Mouse (Mus musculus) ES-E14 (cell line): ENCODE measurements around the gene Rab26. TPM values are rescaled to one million over a fixed set of nuclear protein-coding genes. Genes with fewer than 3 reads are reported as not detected.

Source experiments
- DNase-seq: peaks from one replicate; pipeline ENCODE4 v3.0.0-alpha.2; 2013; ENCODE audit warnings: low read depth, low spot score
- H3K27ac ChIP-seq: 2 replicates; pipeline ENCODE4 v1.5.1; 2012; ENCODE audit warnings: low read depth, mild to moderate bottlenecking, low read length, moderate library complexity, mixed read lengths; ENCODE audit not compliant: poor library complexity, insufficient read depth, severe bottlenecking
- H3K36me3 ChIP-seq: 2 replicates; pipeline ENCODE4 v1.6.1; 2012; ENCODE audit warnings: mild to moderate bottlenecking, low read length, moderate library complexity, mixed read lengths; ENCODE audit not compliant: control insufficient read depth, poor library complexity, insufficient read depth, severe bottlenecking
- H3K4me1 ChIP-seq, 2 experiments: fragments of 150-350 bp in 1 of 2; sonication (generic) in 1 of 2; 2 replicates each; pipeline ENCODE4 v1.6.1; 2012; ENCODE audit warnings: low read length in 2 of 2, mild to moderate bottlenecking in 1 of 2, mixed read lengths in 1 of 2; ENCODE audit not compliant: control insufficient read depth in 2 of 2, insufficient read depth in 2 of 2, poor library complexity in 1 of 2
- H3K4me3 ChIP-seq, 2 experiments: fragments of 150-350 bp in 1 of 2; sonication (generic) in 1 of 2; 2 replicates each; pipeline ENCODE4 v1.5.1; 2012; ENCODE audit warnings: low read length in 2 of 2, low read depth in 1 of 2, mild to moderate bottlenecking in 1 of 2, mixed read lengths in 1 of 2; ENCODE audit not compliant: insufficient read depth in 1 of 2, poor library complexity in 1 of 2, severe bottlenecking in 1 of 2
- H3K9ac ChIP-seq: 2 replicates; pipeline ENCODE4 v1.6.1; 2012; ENCODE audit warnings: low read depth, mild to moderate bottlenecking, low read length, mixed read lengths; ENCODE audit not compliant: poor library complexity, insufficient read depth, severe bottlenecking
- H3K9me3 ChIP-seq: fragments of 150-350 bp; sonication (generic); 2 replicates; pipeline ENCODE4 v1.6.1; 2012; ENCODE audit warnings: low read depth, mild to moderate bottlenecking, low read length; ENCODE audit not compliant: control insufficient read depth, insufficient read depth
- CHD2 ChIP-seq: IDR thresholded peaks from 2 replicates; pipeline ENCODE4 v1.6.1; 2014; ENCODE audit warnings: mild to moderate bottlenecking, low read depth, low read length, inconsistent platforms
- HCFC1 ChIP-seq: IDR thresholded peaks from 2 replicates; pipeline ENCODE4 v1.6.1; 2012; ENCODE audit warnings: low read length, inconsistent platforms, borderline replicate concordance; ENCODE audit not compliant: insufficient read depth
- MAFK ChIP-seq: IDR thresholded peaks from 2 replicates; pipeline ENCODE4 v1.6.1; 2014; ENCODE audit warnings: mild to moderate bottlenecking, low read depth, low read length, inconsistent platforms; ENCODE audit not compliant: insufficient read depth
- ZC3H11A ChIP-seq: IDR thresholded peaks from 2 replicates; pipeline ENCODE4 v1.6.1; 2012; ENCODE audit warnings: low read depth, mild to moderate bottlenecking, inconsistent platforms, low read length, borderline replicate concordance
- ZNF384 ChIP-seq: IDR thresholded peaks from 2 replicates; pipeline ENCODE4 v1.6.1; 2012; ENCODE audit warnings: low read depth, low read length, inconsistent platforms
- in situ Hi-C, 2 experiments: fragments of 600-800 bp; cut with MboI; formaldehyde crosslinking; loops; one replicate each; pipeline ENCODE4 v1.15.1; 2025; ENCODE audit warnings: low sequenced_read_pairs in 2 of 2, inconsistent platforms in 1 of 2; ENCODE audit not compliant: unreplicated experiment in 2 of 2
- total RNA-seq: library from RNA; depleted of rRNA; stranded (reverse); fragments of 300-350 nt; gene quantifications from 2 replicates; pipeline ENCODE4 v1.2.3, GENCODE M21; 2012

Gene Rab26
- total RNA-seq, 1 experiment: 2.8 TPM

DNA sequence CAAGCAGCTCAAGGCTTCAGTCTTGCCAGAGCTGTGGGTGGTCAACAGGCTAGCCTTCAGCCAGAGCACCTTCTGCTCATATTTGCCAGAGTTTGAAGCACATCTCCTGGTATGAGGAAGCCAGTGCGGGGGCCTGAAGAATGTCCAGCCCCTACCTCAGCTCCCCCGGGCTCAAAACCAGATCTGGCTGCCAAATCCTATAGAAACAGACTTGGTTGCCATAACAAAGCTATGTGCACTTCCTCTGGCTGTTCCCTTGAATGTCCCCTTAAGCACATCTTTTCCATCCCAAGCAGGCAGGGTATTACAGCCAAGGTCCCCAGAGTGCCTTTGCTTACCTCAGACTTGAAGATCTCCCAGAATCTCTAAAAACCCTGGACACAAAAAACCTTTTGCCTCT is 9.3 kb downstream of the Rab26 start:
- Histone ChIP-seq H3K4me1 (0 out of 4 replicates have a peak, but pooled peaks cover 0 to 2% of the 10 kb centered on the region in 2 experiments), H3K27ac (no peak overlapping the region), H3K36me3 (peaks cover 18% of the 10 kb centered on the region)

DNA sequence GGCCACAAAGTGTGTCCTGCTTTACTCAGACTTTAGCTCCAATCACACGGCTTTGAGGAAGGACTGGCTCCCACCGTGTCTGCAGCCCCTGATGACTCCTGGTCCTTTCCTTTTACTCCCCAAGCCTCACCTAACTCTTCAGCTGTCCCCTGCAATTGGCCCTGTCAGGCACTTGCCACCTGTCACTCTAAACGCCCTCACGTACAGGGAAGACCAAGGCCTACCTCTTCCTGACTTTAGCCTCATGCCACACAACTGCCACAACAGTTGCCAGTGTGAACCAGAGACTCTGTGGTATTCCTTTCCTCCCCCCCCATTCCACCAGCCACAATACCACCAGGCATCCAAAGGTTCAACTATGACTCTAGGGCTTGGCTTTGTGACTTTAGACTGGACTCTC is 13.6 kb downstream of the Rab26 start:
- in situ Hi-C loops: no loop called here
- no peak overlapping the region for H3K27ac ChIP-seq
- H3K9me3 ChIP-seq: no peaks in the 10 kb centered on the region
- H3K4me1 ChIP-seq: no peaks in the 10 kb centered on the region; a peak in 1 of 4 replicates
- peaks cover 25% of the 10 kb centered on the region for H3K36me3 ChIP-seq
- TF ChIP-seq MAFK: no peak
- TF ChIP-seq CHD2: no peak
- TF ChIP-seq HCFC1: no peak
- TF ChIP-seq ZNF384: no peak
- TF ChIP-seq ZC3H11A: no peak
- no peak for DNase-seq
- H3K9ac ChIP-seq: no peak overlapping the region
- no peak overlapping the region for H3K4me3 ChIP-seq

More for the DNA sequence above, 9.3 kb downstream of the Rab26 start:
- no peak overlapping the region for H3K4me3 ChIP-seq
- no peaks in the 10 kb centered on the region for H3K9me3 ChIP-seq
- no peak for TF ChIP-seq ZC3H11A
- no peak for TF ChIP-seq MAFK
- no peak for TF ChIP-seq HCFC1
- TF ChIP-seq CHD2: no peak
- TF ChIP-seq ZNF384: no peak
- in situ Hi-C loops: no loop called here
- no peak for DNase-seq
- no peak overlapping the region for H3K9ac ChIP-seq

DNA sequence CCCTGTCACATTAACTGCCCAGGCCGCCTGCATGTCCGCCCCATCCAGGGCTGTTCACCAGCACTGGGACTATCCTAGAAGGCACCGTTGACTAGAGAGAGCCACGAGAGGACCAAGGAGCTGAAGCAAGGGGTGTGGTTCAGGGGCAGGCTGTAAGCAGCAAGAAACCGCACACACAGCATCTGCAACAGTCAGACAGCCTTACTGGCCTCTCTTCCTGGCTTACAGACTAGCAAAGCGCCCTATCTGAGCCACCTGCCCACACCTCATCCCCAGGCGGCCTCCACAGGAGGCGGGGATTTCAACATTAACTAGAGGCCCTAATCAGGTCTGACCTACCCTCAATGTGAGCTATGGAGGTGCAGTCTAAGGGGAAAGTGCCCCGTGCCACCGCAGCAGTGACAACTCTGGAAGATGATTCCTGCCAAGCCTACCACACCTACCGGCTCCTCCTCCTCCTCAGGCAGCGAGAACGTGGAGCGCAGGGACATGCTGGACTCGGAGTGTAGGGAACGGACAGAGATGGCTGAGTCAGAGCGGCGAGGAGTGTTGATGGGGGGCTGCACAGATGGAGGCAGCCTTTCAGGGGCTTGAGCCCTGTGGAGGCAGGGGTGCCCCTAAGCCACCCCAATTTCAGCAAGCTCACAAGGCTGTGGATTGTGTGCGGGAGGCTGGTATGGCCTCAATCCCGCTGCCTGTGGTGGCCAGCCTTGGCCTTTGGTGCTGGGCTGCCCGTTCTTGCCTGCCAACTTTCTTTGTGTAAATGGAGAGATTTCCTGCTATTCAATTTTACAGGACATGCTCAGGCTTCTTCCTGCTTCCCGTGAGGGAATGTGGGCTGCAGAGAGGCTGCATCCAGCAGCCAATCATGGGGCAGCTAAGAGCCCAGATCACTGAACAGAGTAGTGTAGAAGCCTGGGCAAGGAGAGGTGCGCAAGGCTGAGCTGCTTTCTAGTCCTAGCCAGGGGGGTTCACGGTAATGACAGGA is 19.4 kb downstream of the Rab26 start:
- H3K4me1 ChIP-seq: peaks cover 0 to 13% of the 10 kb centered on the region in 2 experiments; a peak in 2 of 4 replicates
- no peak for DNase-seq
- peaks cover 69% of the 10 kb centered on the region for H3K36me3 ChIP-seq
- H3K9me3 ChIP-seq: no peaks in the 10 kb centered on the region
- TF ChIP-seq ZNF384: no peak
- TF ChIP-seq CHD2: no peak
- no peak for TF ChIP-seq MAFK
- TF ChIP-seq ZC3H11A: no peak
- TF ChIP-seq HCFC1: no peak
- peak overlapping the region; percentile 37; the same call in 1 of the 2 replicates for H3K9ac ChIP-seq
- H3K4me3 ChIP-seq: no peak overlapping the region
- in situ Hi-C loops: no loop called here
- no peak overlapping the region for H3K27ac ChIP-seq

DNA sequence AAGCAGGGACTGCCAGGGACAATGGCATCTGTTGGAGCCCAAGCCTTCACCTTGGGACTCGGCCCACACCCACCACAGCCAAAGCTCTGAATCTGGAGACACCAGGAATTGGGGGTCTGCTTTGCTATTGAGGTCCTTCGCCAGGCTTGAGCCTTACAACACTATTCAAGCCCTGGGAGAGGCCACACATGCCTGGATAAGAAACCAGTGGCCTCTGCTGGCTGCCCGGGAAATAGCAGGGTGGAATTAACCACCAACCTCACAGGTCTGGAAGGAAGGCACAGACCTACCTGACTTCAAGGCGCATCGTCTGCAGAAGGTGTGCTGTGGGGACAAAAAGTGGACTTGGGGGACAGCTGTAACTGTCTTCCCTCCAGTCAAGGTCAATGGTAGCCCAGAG is 20.4 kb downstream of the Rab26 start:
- no peak overlapping the region for H3K9ac ChIP-seq
- no peak for TF ChIP-seq MAFK
- TF ChIP-seq CHD2: no peak
- TF ChIP-seq HCFC1: no peak
- TF ChIP-seq ZC3H11A: no peak
- no peak for TF ChIP-seq ZNF384
- no peak for DNase-seq
- H3K9me3 ChIP-seq: no peaks in the 10 kb centered on the region
- H3K27ac ChIP-seq: no peak overlapping the region; the same call in 1 of the 2 replicates
- peaks cover 76% of the 10 kb centered on the region for H3K36me3 ChIP-seq
- H3K4me1 ChIP-seq: peaks cover 0 to 13% of the 10 kb centered on the region in 2 experiments; a peak in 2 of 4 replicates
- no peak overlapping the region for H3K4me3 ChIP-seq
- in situ Hi-C loops: no loop called here
